11 mouse cellular contexts compared by ENCODE assay signal in genomic region chr7:67911841-67912240, GRCm38 (mm10). TPM values are rescaled to one million over a fixed set of nuclear protein-coding genes. Genes with fewer than 3 reads are reported as not detected.
DNase-seq lines count a peak whose midpoint lies in the region; ATAC-seq and TF ChIP-seq lines count a peak whose summit lies in the region.
"Had no signal": no experiment of that assay in that cellular context is flagged by ENCODE, and none has a peak within 500 bp of the region (broad histone marks: within the 10 kb centered on the region; RNA-seq: fewer than 3 reads in every experiment).

No protein-coding gene starts in this region.

- TF ChIP-seq POLR2A in cerebellum, adult 2 months (IDR thresholded peaks at IDR 0.05; ENCODE audit: borderline replicate concordance, insufficient read depth, low read length) = no peak

- no peak for ATAC-seq in hindbrain, embryonic 11.5 days (ENCODE audit: low FRiP score)

- H3K27ac ChIP-seq in hindbrain, embryonic 11.5 days (ENCODE audit: low read depth, low read length) = no peak overlapping the region
- H3K27ac ChIP-seq in hindbrain, embryonic 10.5 days = no peak overlapping the region
- H3K27ac ChIP-seq in limb, embryonic 10.5 days = peak overlapping the region; percentile 90
- H3K27ac ChIP-seq in cerebellum, adult 2 months (ENCODE audit: insufficient read depth, low read length) = no peak overlapping the region

- H3K36me3 ChIP-seq in hindbrain, embryonic 11.5 days (ENCODE audit: control insufficient read depth, insufficient read depth, low read length) = no peaks in the 10 kb centered on the region
- H3K36me3 ChIP-seq in hindbrain, embryonic 10.5 days = no peaks in the 10 kb centered on the region
- H3K36me3 ChIP-seq in limb, embryonic 10.5 days = no peaks in the 10 kb centered on the region
- H3K36me3 ChIP-seq: embryonic facial prominence, embryonic 15.5 days; stomach, embryonic 15.5 days had no signal

- H3K9ac ChIP-seq in hindbrain, embryonic 11.5 days (ENCODE audit: low read depth, low read length) = no peak overlapping the region
- H3K9ac ChIP-seq: embryonic facial prominence, embryonic 15.5 days; stomach, embryonic 15.5 days had no signal

- no peaks in the 10 kb centered on the region for H3K27me3 ChIP-seq in hindbrain, embryonic 11.5 days (ENCODE audit: control insufficient read depth, insufficient read depth, low read length)
- H3K27me3 ChIP-seq in hindbrain, embryonic 10.5 days (ENCODE audit: insufficient read depth, poor library complexity, severe bottlenecking) = no peaks in the 10 kb centered on the region
- no peaks in the 10 kb centered on the region for H3K27me3 ChIP-seq in limb, embryonic 10.5 days (ENCODE audit: low read depth, poor library complexity, severe bottlenecking)
- no peaks in the 10 kb centered on the region for H3K27me3 ChIP-seq in cerebellum, adult 2 months (ENCODE audit: control insufficient read depth, insufficient read depth, low read length)
- H3K27me3 ChIP-seq: embryonic facial prominence, embryonic 15.5 days; stomach, embryonic 15.5 days had no signal

- H3K9me3 ChIP-seq in hindbrain, embryonic 11.5 days (ENCODE audit: control insufficient read depth, low read length) = no peaks in the 10 kb centered on the region
- H3K9me3 ChIP-seq in hindbrain, embryonic 10.5 days = no peaks in the 10 kb centered on the region
- H3K9me3 ChIP-seq in limb, embryonic 10.5 days (replicated peaks) = no peaks in the 10 kb centered on the region
- H3K9me3 ChIP-seq: embryonic facial prominence, embryonic 15.5 days; stomach, embryonic 15.5 days had no signal

- no peak overlapping the region for H3K4me3 ChIP-seq in hindbrain, embryonic 11.5 days (ENCODE audit: low read depth, low read length)
- no peak overlapping the region for H3K4me3 ChIP-seq in hindbrain, embryonic 10.5 days
- H3K4me3 ChIP-seq in limb, embryonic 10.5 days = 0 out of 2 replicates have a peak overlapping the region, but pooled peaks have one; percentile 35
- no peak overlapping the region for H3K4me3 ChIP-seq in cerebellum, adult 2 months (replicated peaks; ENCODE audit: insufficient read depth, low read depth, low read length)
- H3K4me3 ChIP-seq: embryonic facial prominence, embryonic 15.5 days; stomach, embryonic 15.5 days had no signal

- no peak overlapping the region for H3K4me2 ChIP-seq in hindbrain, embryonic 11.5 days (replicated peaks; ENCODE audit: low read depth, low read length)

- H3K4me1 ChIP-seq in hindbrain, embryonic 11.5 days (replicated peaks; ENCODE audit: control insufficient read depth, insufficient read depth, low read length) = no peaks in the 10 kb centered on the region
- H3K4me1 ChIP-seq in hindbrain, embryonic 10.5 days (replicated peaks) = peaks cover 23% of the 10 kb centered on the region
- H3K4me1 ChIP-seq in limb, embryonic 10.5 days = peaks cover 47% of the 10 kb centered on the region
- H3K4me1 ChIP-seq in cerebellum, adult 2 months (ENCODE audit: control insufficient read depth, insufficient read depth, low read length) = no peaks in the 10 kb centered on the region

- TF ChIP-seq CTCF in cerebellum, adult 2 months (IDR thresholded peaks at IDR 0.05; ENCODE audit: borderline replicate concordance, insufficient read depth, low read depth, low read length) = no peak

- peak; percentile 4 for DNase-seq in hindbrain, embryonic 11.5 days (ENCODE audit: low spot score)
- no peak for DNase-seq in hindbrain, embryonic 10.5 days (ENCODE audit: low spot score)
- DNase-seq in 416B (ENCODE audit: low read depth) = peak; percentile 76
- DNase-seq in embryo, embryonic 10 days (ENCODE audit: low spot score) = peak; percentile 28
- DNase-seq in limb, embryonic 10.5 days (ENCODE audit: low spot score) = peak; percentile 44
- no peak for DNase-seq in right cerebral cortex, postnatal 4 days
- DNase-seq in adrenal gland, adult (ENCODE audit: inconsistent age in 2 of 2, low spot score in 1 of 2) = no peak
- no peak for DNase-seq in cerebellum, adult 2 months
- DNase-seq: kidney, postnatal 25 days had no signal

- 49% methylated on average over 6 of the region's 6 CpGs for WGBS in hindbrain, embryonic 11.5 days
- WGBS in hindbrain, embryonic 10.5 days = 57% methylated on average over 6 of the region's 6 CpGs
- 22% methylated on average over 6 of the region's 6 CpGs for whole genome bisulfite sequencing in limb, embryonic 10.5 days
- WGBS in cerebellum, adult 2 months = 77% methylated on average over 6 of the region's 6 CpGs

RNA-seq across cellular contexts. Expression of gene Igf1r, which starts 40.8 kb away (rescaled TPM):
- polyA plus RNA-seq in hindbrain, embryonic 11.5 days (2014; fragmentation: Nextera tagmentation; extraction: Ambion mirVana) = 20.5 and 35.7 TPM in 2 replicates
- polyA plus RNA-seq in hindbrain, embryonic 10.5 days (2016; fragmentation: Nextera tagmentation; extraction: Ambion mirVana) = 19.7 and 24.9 TPM in 2 replicates
- 21.8 and 27.9 TPM in 2 replicates for polyA plus RNA-seq in limb, embryonic 10.5 days (2016; fragmentation: Nextera tagmentation; extraction: Ambion mirVana)
- 20.5 and 21.9 TPM in 2 replicates for polyA plus RNA-seq in cerebellum, adult 2 months (2012; rRNA removed)

Comparison
In these comparisons a context has a peak if more than half of its experiments do, and no peak if none do; other contexts are left out.
1. DNase-seq: peak in hindbrain, embryonic 11.5 days (single experiment), 416B (single experiment), embryo, embryonic 10 days (single experiment) and limb, embryonic 10.5 days (single experiment); none in hindbrain, embryonic 10.5 days (single experiment), right cerebral cortex, postnatal 4 days (single experiment), adrenal gland, adult (0 of 2) and cerebellum, adult 2 months (0 of 2).